Mouse (Mus musculus) liver, embryonic 12.5 days (tissue): ENCODE measurements around the gene Dock2. TPM values are rescaled to one million over a fixed set of nuclear protein-coding genes. Genes with fewer than 3 reads are reported as not detected.

Source experiments
- ATAC-seq: fragments of 200-750 bp; cut with Nextera tagmentation; 2 replicates; pipeline ENCODE4 v1.8.0; 2017; ENCODE audit warnings: moderate number of reproducible peaks, mild to moderate bottlenecking, moderate library complexity
- H3K27ac ChIP-seq: fragments of 300-500 bp; sonication (generic); 2 replicates; pipeline ENCODE4 v1.5.1; 2016; ENCODE audit warnings: mild to moderate bottlenecking
- H3K27me3 ChIP-seq: fragments of 300-500 bp; sonication (generic); replicated peaks from 2 replicates; pipeline ENCODE4 v1.6.1; 2016; ENCODE audit warnings: mild to moderate bottlenecking, moderate library complexity
- H3K36me3 ChIP-seq: fragments of 300-500 bp; sonication (generic); 2 replicates; pipeline ENCODE4 v1.6.1; 2016; ENCODE audit warnings: mild to moderate bottlenecking, moderate library complexity
- H3K4me1 ChIP-seq: fragments of 300-500 bp; sonication (generic); 2 replicates; pipeline ENCODE4 v1.6.1; 2016
- H3K4me2 ChIP-seq: fragments of 300-500 bp; sonication (generic); 2 replicates; pipeline ENCODE4 v1.6.1; 2016; ENCODE audit warnings: mild to moderate bottlenecking, moderate library complexity
- H3K4me3 ChIP-seq: fragments of 300-500 bp; sonication (generic); 2 replicates; pipeline ENCODE4 v1.5.1; 2016; ENCODE audit warnings: mild to moderate bottlenecking, moderate library complexity
- H3K9ac ChIP-seq: fragments of 300-500 bp; sonication (generic); 2 replicates; pipeline ENCODE4 v1.6.1; 2016; ENCODE audit warnings: mild to moderate bottlenecking, moderate library complexity
- H3K9me3 ChIP-seq: fragments of 300-500 bp; sonication (generic); replicated peaks from 2 replicates; pipeline ENCODE4 v1.6.1; 2016; ENCODE audit warnings: mild to moderate bottlenecking, moderate library complexity
- WGBS: fragments of 180-500 bp; shearing (Covaris S2); methylation state at CpG from one replicate; pipeline ENCODE4 v1.1.7; 2016; ENCODE audit not compliant: insufficient replicate concordance; 5-methylcytosine and 5-hydroxymethylcytosine counted together
- polyA plus RNA-seq: library from polyadenylated mRNA; unstranded; fragments of >200 nt; fragmentation: Nextera tagmentation; extraction: Ambion mirVana; gene quantifications from 2 replicates; pipeline ENCODE4 v1.2.1, GENCODE M21; 2016

The Dock2 gene
- polyA plus RNA-seq, 1 experiment from 2014 or later = 6.3 TPM

DNA sequence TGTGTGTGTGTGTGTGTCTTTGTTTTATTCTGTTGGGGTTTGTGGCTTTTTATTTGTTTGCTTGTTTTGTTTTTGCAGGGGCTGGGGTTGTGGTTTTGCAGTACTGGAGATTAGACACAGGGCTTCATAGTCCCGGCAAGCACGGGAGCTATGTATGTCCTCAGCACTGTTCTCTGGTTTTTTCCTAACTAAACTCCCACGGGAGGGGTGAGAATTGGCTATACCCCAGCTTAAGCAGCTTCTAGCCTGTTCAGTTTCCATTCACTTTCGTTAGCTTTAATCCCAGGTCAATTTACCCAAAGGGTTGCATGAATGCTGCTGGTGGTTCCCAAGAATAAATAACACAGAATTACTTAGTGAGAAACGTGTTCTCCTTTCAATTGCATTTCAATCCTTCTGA, 376.8 kb downstream of the Dock2 start:
- no peak overlapping the region for H3K4me2 ChIP-seq
- no peak overlapping the region for H3K4me3 ChIP-seq
- no peaks in the 10 kb centered on the region for H3K4me1 ChIP-seq
- no peak overlapping the region for H3K27ac ChIP-seq
- H3K27me3 ChIP-seq = no peaks in the 10 kb centered on the region
- ATAC-seq = no peak
- no peak overlapping the region for H3K9ac ChIP-seq
- H3K9me3 ChIP-seq = no peaks in the 10 kb centered on the region
- H3K36me3 ChIP-seq = no peaks in the 10 kb centered on the region
- WGBS = 52% methylated on average over 5 of the region's 5 CpGs

GRCm38 (mm10) chr11:34406309-34406708, 377.4 kb downstream of the Dock2 start:
- Histone ChIP-seq H3K27me3 (no peaks in the 10 kb centered on the region), H3K36me3 (no peaks in the 10 kb centered on the region), H3K9ac (no peak overlapping the region), H3K27ac (no peak overlapping the region), H3K4me3 (no peak overlapping the region), H3K4me2 (no peak overlapping the region), H3K4me1 (no peaks in the 10 kb centered on the region), H3K9me3 (no peaks in the 10 kb centered on the region)
- ATAC-seq = no peak
- WGBS = 68% methylated on average over 8 of the region's 8 CpGs

DNA sequence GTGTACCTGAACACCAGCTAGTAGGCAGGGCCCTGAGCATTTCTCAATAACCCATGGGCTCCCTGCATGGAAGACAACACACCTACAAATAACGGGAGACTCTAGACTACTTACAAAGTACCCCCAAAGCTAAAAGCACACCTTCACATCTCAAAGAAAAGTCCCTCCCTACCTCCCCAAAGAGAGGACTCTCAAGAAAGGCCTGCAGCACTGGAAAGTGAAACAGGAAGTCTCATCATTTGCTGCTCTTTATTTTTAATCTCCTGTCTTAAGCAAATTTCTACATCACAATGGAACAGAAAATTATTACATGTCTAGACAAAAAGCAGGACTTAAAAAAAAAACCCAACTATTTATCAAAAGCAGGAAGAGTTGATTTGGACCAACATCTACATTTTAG, 378.4 kb downstream of the Dock2 start:
- 74% methylated on average over 1 of the region's 1 CpGs for WGBS
- Histone ChIP-seq H3K9ac (no peak overlapping the region), H3K9me3 (no peaks in the 10 kb centered on the region), H3K27me3 (no peaks in the 10 kb centered on the region), H3K27ac (no peak overlapping the region), H3K4me3 (no peak overlapping the region), H3K4me2 (no peak overlapping the region), H3K36me3 (no peaks in the 10 kb centered on the region), H3K4me1 (no peaks in the 10 kb centered on the region)
- ATAC-seq = no peak

DNA sequence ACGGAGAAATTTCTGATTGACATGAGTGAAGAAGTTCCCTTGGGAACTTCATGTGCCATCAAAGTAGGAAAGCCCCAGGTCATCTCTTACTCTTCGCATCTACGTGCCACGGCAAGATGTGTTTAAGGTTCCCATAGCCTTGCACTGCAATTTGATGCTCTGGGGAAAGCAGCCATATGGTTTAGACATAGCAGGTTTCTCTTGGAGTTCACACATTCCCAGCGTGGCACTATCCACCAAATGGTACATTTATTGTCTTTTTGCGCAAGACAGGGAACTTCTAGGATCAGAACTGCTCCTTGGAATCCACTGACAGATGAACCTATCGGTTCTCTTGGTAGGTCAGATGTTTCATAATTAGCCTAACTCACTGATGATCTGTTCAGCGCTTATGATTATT, 382.3 kb downstream of the Dock2 start:
- H3K9ac ChIP-seq = no peak overlapping the region
- no peaks in the 10 kb centered on the region for H3K4me1 ChIP-seq
- no peaks in the 10 kb centered on the region for H3K9me3 ChIP-seq
- H3K36me3 ChIP-seq = no peaks in the 10 kb centered on the region
- H3K4me2 ChIP-seq = no peak overlapping the region
- H3K27me3 ChIP-seq = no peaks in the 10 kb centered on the region
- 86% methylated on average over 8 of the region's 8 CpGs for WGBS
- no peak for ATAC-seq
- no peak overlapping the region for H3K4me3 ChIP-seq
- no peak overlapping the region for H3K27ac ChIP-seq

- Histone ChIP-seq H3K27me3 (no peaks in the 10 kb centered on the region), H3K4me2 (no peak overlapping the region), H3K9ac (no peak overlapping the region), H3K9me3 (no peaks in the 10 kb centered on the region), H3K4me3 (no peak overlapping the region), H3K27ac (no peak overlapping the region), H3K36me3 (no peaks in the 10 kb centered on the region), H3K4me1 (no peaks in the 10 kb centered on the region)
- ATAC-seq = no peak
- 35% methylated on average over 2 of the region's 2 CpGs for WGBS
These were observed 385.1 kb downstream of the Dock2 start for GRCm38 (mm10) chr11:34398555-34398954.

DNA sequence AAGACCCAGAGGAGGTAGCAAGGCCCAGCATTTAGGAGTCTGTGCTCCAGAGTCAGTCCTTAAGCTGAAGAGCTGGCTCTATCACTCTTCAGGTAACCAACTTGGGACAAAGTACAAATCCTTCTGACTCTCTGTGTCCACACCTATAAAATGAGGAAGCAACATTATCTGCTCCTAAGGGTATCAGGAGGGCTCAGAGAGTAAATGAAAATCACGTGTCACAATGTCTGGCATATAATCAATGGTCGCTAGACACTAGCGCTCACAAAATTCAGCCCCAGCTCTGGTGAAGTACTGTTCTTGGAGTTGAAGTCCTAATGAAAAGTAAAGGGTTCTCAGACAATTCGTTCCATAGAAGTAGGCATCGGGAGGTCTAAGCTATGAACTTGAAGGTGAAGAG, 386.0 kb downstream of the Dock2 start:
- ATAC-seq = no peak

GRCm38 (mm10) chr11:34395802-34396201, 387.9 kb downstream of the Dock2 start:
- Histone ChIP-seq H3K4me3 (no peak overlapping the region), H3K27me3 (no peaks in the 10 kb centered on the region), H3K4me1 (no peaks in the 10 kb centered on the region), H3K27ac (no peak overlapping the region), H3K4me2 (no peak overlapping the region), H3K36me3 (no peaks in the 10 kb centered on the region), H3K9ac (no peak overlapping the region), H3K9me3 (no peaks in the 10 kb centered on the region)
- no peak for ATAC-seq
- WGBS = 58% methylated on average over 3 of the region's 3 CpGs

More for the DNA sequence above, 386.0 kb downstream of the Dock2 start:
- H3K4me3 ChIP-seq = no peak overlapping the region
- H3K36me3 ChIP-seq = no peaks in the 10 kb centered on the region
- H3K9ac ChIP-seq = no peak overlapping the region
- no peaks in the 10 kb centered on the region for H3K27me3 ChIP-seq
- no peak overlapping the region for H3K27ac ChIP-seq
- H3K4me1 ChIP-seq = no peaks in the 10 kb centered on the region
- 69% methylated on average over 5 of the region's 5 CpGs for whole genome bisulfite sequencing
- no peak overlapping the region for H3K4me2 ChIP-seq
- no peaks in the 10 kb centered on the region for H3K9me3 ChIP-seq

DNA sequence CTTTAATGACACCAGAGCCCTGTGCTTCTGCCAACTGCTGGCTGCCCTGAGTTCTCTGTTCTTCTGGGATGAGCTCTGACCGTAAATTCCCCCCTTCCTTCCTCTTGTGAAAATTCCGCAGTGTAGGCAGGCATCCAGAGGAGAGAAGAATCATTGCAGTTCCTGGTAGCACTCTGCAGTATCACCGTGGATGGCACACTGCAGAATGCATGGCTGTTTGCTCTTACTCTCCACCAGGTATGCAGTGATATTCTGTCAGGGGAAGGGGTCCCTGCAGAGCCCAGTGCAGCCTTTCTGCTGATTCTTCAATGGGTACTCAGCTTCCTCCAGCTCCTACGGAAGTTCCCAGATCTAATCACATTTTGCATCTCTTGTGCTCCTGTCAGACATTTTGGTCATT, 391.6 kb downstream of the Dock2 start:
- no peaks in the 10 kb centered on the region for H3K36me3 ChIP-seq
- H3K27ac ChIP-seq = no peak overlapping the region
- no peaks in the 10 kb centered on the region for H3K4me1 ChIP-seq
- H3K4me3 ChIP-seq = no peak overlapping the region
- no peaks in the 10 kb centered on the region for H3K9me3 ChIP-seq
- H3K27me3 ChIP-seq = no peaks in the 10 kb centered on the region
- ATAC-seq = no peak
- no peak overlapping the region for H3K9ac ChIP-seq
- H3K4me2 ChIP-seq = no peak overlapping the region
- 58% methylated on average over 4 of the region's 4 CpGs for WGBS

DNA sequence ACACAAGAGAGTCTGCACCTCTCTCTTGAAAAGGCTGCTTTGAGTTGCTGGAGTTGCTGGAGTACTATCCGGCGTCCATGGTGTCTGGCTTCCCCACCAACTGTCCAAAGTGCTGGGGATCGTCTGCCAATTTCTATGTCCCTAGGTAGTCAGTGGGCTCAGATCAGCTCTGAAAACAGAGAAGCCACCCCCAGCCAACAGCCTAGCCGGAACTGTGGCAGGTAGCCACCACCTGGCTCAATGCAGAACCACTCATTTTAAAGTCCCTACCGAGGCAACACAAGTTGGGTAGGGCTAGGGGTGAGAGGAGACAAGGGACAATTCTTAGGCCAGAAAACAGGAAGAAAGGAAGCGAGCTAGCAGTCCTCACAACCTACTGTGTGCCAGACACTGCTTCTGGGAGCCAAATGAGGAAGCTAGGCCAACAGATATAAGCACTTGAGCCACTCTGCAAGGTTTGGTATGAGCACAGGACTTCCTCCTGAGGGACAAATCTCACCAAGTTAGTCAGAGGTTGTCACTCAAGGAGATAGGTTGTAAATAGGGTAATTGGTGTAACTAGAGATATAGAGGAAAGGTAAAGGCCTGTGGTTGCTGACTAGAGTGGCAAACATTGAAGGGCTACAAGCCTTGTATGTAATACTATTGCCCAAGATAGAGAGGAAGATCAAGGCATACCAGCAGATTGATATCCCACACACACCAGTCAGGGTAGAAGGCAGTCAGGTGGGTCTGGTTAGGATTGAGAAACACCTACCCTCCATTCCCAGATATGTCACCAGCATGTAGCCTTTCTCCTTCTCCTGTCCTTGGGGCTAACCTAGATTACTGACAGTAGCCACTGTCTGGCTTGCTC, 394.2 kb downstream of the Dock2 start:
- no peaks in the 10 kb centered on the region for H3K36me3 ChIP-seq
- WGBS = 48% methylated on average over 6 of the region's 6 CpGs
- no peak overlapping the region for H3K9ac ChIP-seq
- H3K4me1 ChIP-seq = no peaks in the 10 kb centered on the region
- no peak overlapping the region for H3K27ac ChIP-seq
- no peak overlapping the region for H3K4me2 ChIP-seq
- no peaks in the 10 kb centered on the region for H3K27me3 ChIP-seq
- H3K4me3 ChIP-seq = no peak overlapping the region
- ATAC-seq = no peak
- H3K9me3 ChIP-seq = no peaks in the 10 kb centered on the region

DNA sequence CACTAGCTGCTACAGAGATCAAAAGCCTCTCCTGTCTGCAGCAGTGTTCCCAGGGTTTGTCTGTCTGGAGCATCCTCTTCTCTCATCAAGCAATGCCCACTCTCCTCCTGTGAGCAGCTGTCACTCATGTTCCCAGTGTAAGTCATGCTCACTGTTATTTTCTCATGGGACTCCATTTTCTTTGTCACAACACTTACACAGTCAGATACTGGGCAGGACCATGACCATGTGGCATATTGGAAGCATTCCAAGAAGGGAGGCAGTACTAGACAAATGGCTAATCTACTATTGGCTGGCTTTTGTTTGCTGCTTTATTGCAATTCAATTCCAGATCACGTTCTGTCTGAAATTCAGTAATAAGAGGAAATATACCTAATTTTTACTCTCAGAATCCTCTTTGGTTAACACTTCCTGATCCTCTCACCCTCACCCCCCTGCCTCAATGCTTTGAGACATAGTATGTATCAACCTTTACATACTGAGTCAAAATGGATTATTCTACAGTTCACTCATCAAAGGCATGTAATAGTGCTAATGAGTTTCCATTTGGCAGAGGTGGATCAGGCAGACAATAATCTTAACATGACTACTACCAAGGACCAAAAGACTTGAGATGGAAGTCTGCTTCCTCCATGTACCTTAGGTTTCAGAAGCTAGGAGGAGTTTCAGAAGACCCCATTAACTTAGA, 398.5 kb downstream of the Dock2 start:
- H3K4me2 ChIP-seq = no peak overlapping the region
- H3K4me1 ChIP-seq = no peaks in the 10 kb centered on the region
- H3K27ac ChIP-seq = no peak overlapping the region
- no peak overlapping the region for H3K4me3 ChIP-seq
- 54% methylated on average over 1 of the region's 1 CpGs for WGBS
- no peaks in the 10 kb centered on the region for H3K9me3 ChIP-seq
- no peaks in the 10 kb centered on the region for H3K36me3 ChIP-seq
- no peaks in the 10 kb centered on the region for H3K27me3 ChIP-seq
- H3K9ac ChIP-seq = no peak overlapping the region
- no peak for ATAC-seq

DNA sequence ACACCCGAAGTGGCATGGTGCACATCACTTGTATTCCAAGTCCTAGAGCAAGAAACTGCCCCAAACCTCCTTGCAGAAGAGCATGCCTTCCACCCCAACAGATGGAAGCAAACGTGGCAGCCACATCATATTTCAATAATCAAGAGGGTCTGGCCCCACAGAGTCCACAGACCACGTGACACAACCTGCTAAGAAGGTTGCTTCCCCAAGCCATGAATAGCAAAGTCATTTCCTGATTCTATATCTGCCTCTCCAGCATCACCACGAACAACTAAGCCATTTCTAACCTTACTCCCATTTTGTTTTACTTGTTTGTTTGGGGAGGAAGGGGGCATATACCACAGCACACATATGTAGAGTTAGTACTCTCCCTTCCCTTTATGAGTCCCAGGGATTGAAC, 399.5 kb downstream of the Dock2 start:
- 37% methylated on average over 4 of the region's 4 CpGs for WGBS
- Histone ChIP-seq H3K9me3 (no peaks in the 10 kb centered on the region), H3K4me2 (no peak overlapping the region), H3K36me3 (no peaks in the 10 kb centered on the region), H3K9ac (no peak overlapping the region), H3K4me3 (no peak overlapping the region), H3K27ac (no peak overlapping the region), H3K4me1 (no peaks in the 10 kb centered on the region), H3K27me3 (no peaks in the 10 kb centered on the region)
- no peak for ATAC-seq

DNA sequence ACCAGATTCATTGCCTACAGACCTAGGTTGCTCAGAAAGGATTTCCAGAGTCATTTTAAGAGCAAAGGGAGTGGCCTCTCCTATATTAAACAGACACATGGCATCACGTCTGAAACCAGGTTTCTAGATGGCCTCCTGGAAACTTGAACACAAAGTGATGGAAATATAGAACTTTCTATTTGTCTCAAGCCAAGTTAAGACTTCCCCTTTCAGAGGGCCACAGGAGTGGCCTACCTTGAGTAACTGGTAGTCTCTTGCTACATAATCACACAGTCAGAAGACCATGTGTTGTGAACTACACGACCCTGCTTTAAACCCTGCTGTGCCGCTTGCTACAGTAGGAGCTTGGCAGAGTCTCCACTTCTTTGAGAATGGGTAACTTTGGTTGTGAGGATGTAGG, 400.2 kb downstream of the Dock2 start:
- H3K27ac ChIP-seq = no peak overlapping the region
- no peak for ATAC-seq
- WGBS = 59% methylated on average over 3 of the region's 3 CpGs

More for the DNA sequence above, 400.2 kb downstream of the Dock2 start:
- no peak overlapping the region for H3K4me3 ChIP-seq
- H3K4me1 ChIP-seq = no peaks in the 10 kb centered on the region
- H3K36me3 ChIP-seq = no peaks in the 10 kb centered on the region
- no peak overlapping the region for H3K4me2 ChIP-seq
- no peak overlapping the region for H3K9ac ChIP-seq
- no peaks in the 10 kb centered on the region for H3K9me3 ChIP-seq
- no peaks in the 10 kb centered on the region for H3K27me3 ChIP-seq
